Mouse (Mus musculus) embryonic facial prominence, embryonic 13.5 days (tissue): ENCODE results near the gene Hist1h1b. TPM values are rescaled to one million over a fixed set of nuclear protein-coding genes. Genes with fewer than 3 reads are reported as not detected.
"Not testable (repeated sequence)": the region's sequence is repeated elsewhere in the genome, so short reads cannot be mapped to it uniquely, and the experiment has no call there.

Experiments used
- ATAC-seq: fragments of 200-750 bp; cut with Nextera tagmentation; 2 replicates; pipeline ENCODE4 v1.8.0; 2017; ENCODE audit warnings: low read depth; ENCODE audit not compliant: insufficient number of reproducible peaks, insufficient read depth, low FRiP score, low TSS enrichment
- H3K27ac ChIP-seq: fragments of 300-500 bp; sonication (generic); 2 replicates; pipeline ENCODE4 v1.5.1; 2015; ENCODE audit warnings: moderate library complexity, mild to moderate bottlenecking, inconsistent platforms
- H3K27me3 ChIP-seq: fragments of 300-500 bp; sonication (generic); 2 replicates; pipeline ENCODE4 v1.6.1; 2015; ENCODE audit warnings: mild to moderate bottlenecking, inconsistent platforms
- H3K36me3 ChIP-seq: fragments of 300-500 bp; sonication (generic); 2 replicates; pipeline ENCODE4 v1.6.1; 2015; ENCODE audit warnings: mild to moderate bottlenecking, inconsistent platforms
- H3K4me1 ChIP-seq: fragments of 300-500 bp; sonication (generic); 2 replicates; pipeline ENCODE4 v1.6.1; 2015; ENCODE audit warnings: inconsistent platforms
- H3K4me2 ChIP-seq: fragments of 300-500 bp; sonication (generic); 2 replicates; pipeline ENCODE4 v1.6.1; 2015; ENCODE audit warnings: moderate library complexity, mild to moderate bottlenecking, inconsistent platforms
- H3K4me3 ChIP-seq: fragments of 300-500 bp; sonication (generic); 2 replicates; pipeline ENCODE4 v1.5.1; 2015; ENCODE audit warnings: mild to moderate bottlenecking, inconsistent platforms
- H3K9ac ChIP-seq: fragments of 300-500 bp; sonication (generic); 2 replicates; pipeline ENCODE4 v1.6.1; 2015; ENCODE audit warnings: mild to moderate bottlenecking, inconsistent platforms
- H3K9me3 ChIP-seq: fragments of 300-500 bp; sonication (generic); 2 replicates; pipeline ENCODE4 v1.6.1; 2016; ENCODE audit warnings: inconsistent platforms
- WGBS: fragments of 180-500 bp; shearing (Covaris S2); methylation state at CpG from one replicate; pipeline ENCODE4 v1.1.7; 2015; ENCODE audit warnings: mixed read lengths; 5-methylcytosine and 5-hydroxymethylcytosine counted together
- polyA plus RNA-seq: library from polyadenylated mRNA; unstranded; fragments of >200 nt; fragmentation: Nextera tagmentation; extraction: Ambion mirVana; gene quantifications from 2 replicates; pipeline ENCODE4 v1.2.1, GENCODE M21; 2015

The Hist1h1b gene
- polyA plus RNA-seq, 1 experiment from 2014 or later, result 32.9 TPM

DNA sequence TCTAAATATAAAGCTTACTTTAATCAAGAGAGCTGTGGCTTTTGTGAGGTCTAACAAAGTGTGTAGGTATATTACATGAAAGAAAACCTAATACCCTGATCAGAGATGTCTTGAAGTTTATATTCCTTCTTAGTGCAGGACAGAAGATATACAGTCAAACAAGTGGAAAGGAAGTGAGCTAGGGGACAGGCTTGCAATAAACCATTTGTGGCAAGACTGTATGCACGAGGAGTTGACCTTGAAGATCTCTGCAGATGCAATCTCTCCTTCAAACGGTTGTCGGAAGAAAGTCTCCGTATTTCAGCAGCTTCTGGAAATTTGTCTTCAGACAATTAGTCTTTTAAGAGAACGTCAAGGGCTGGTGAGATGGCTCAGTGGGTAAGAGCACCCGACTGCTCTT is 9.5 kb upstream of the Hist1h1b start:
- no peak overlapping the region for H3K4me2 ChIP-seq
- ATAC-seq, result no peak
- no peak overlapping the region for H3K27ac ChIP-seq
- no peaks in the 10 kb centered on the region for H3K27me3 ChIP-seq
- 60% methylated on average over 6 of the region's 6 CpGs for WGBS
- H3K4me3 ChIP-seq, result no peak overlapping the region
- H3K9ac ChIP-seq, result no peak overlapping the region
- no peaks in the 10 kb centered on the region for H3K36me3 ChIP-seq
- no peaks in the 10 kb centered on the region for H3K9me3 ChIP-seq
- H3K4me1 ChIP-seq, result peaks cover 22% of the 10 kb centered on the region

DNA sequence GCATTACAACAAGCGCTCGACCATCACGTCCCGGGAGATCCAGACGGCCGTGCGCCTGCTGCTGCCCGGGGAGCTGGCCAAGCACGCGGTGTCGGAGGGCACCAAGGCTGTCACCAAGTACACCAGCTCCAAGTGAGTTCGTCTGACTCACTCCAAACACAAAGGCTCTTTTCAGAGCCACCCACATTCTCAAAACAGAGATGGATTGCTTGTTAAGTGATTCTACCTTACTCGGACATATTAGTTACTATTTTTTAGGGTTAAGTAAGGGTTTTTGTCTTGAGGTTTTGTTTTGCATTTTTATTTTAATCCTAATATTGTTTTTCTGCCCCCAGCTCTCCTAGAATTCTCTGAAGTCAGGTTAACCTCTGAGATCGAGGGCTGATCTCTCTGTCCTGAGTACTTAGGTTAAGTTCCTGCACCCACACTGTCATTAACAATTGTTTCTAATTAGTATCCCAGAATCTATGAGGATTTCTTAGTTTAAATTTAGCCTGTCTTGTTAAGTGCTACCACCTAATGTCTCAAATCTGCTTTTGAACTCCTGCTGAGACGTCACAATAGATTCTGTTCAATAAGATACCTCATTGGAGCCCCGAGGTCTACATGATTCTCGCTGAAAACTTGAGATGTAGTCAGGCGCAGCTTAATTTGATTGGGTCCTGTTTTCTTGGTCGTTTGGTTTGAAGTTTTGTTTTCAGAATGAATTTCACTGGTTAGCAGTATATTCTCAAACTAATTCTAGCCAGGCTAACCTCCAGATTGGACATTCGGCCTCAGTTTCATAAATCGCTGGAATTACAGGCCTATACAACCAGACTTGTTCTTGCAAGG is 7.6 kb upstream of the Hist1h1b start:
- no peak for ATAC-seq
- Histone ChIP-seq H3K9ac (peak overlapping the region; percentile 65), H3K36me3 (no peaks in the 10 kb centered on the region), H3K4me2 (peak overlapping the region; percentile 62), H3K4me1 (peaks cover 31% of the 10 kb centered on the region), H3K4me3 (peak overlapping the region; percentile 42), H3K27me3 (no peaks in the 10 kb centered on the region), H3K27ac (peak overlapping the region; percentile 95), H3K9me3 (no peaks in the 10 kb centered on the region)
- WGBS, result 14% methylated on average over 14 of the region's 21 CpGs

DNA sequence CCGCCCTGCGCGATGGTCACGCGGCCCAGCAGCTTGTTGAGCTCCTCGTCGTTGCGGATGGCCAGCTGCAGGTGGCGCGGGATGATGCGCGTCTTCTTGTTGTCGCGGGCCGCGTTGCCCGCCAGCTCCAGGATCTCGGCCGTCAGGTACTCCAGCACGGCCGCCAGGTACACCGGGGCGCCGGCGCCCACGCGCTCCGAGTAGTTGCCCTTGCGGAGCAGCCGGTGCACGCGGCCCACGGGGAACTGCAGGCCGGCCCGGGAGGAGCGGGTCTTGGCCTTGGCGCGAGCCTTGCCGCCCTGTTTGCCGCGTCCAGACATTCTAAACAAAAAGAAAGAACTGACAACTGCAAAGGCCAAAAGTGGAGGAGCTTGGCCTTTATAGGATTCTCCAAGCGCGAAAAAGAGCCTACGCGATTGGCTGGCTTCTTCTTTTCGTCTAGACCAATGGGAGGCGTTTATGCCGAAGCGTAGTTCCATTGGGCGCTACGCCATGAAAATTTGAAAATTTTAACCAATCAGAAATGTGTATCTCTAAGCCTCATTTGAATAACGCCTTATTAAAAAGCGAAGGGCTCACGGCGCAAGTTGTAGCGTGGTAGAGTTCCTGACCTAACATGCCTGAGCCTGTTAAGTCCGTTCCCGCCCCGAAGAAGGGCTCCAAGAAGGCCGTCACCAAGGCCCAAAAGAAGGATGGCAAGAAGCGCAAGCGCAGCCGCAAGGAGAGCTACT is 6.6 kb upstream of the Hist1h1b start, which contains the start of the genes Hist1h2an and Hist1h2bp:
TSS of gene Hist1h2an (minus strand) at position 320 of the 731 bp plus-strand sequence.
TSS of gene Hist1h2bp (plus strand) at position 563 of the 731 bp plus-strand sequence.
- H3K27me3 ChIP-seq, H3K9me3 ChIP-seq, H3K36me3 ChIP-seq: not testable (repeated sequence)
- H3K27ac ChIP-seq, result peak within 1 kb of the TSS; percentile 95
- WGBS, result under 1% methylated on average over 43 of the region's 63 CpGs
- H3K4me3 ChIP-seq, result peak within 1 kb of the TSS; percentile 42
- peak within 1 kb of the TSS; percentile 73 for H3K9ac ChIP-seq
- H3K4me2 ChIP-seq, result peak within 1 kb of the TSS; percentile 62
- peak; percentile 93 for ATAC-seq
- H3K4me1 ChIP-seq, result peaks cover 38% of the 10 kb centered on the region

DNA sequence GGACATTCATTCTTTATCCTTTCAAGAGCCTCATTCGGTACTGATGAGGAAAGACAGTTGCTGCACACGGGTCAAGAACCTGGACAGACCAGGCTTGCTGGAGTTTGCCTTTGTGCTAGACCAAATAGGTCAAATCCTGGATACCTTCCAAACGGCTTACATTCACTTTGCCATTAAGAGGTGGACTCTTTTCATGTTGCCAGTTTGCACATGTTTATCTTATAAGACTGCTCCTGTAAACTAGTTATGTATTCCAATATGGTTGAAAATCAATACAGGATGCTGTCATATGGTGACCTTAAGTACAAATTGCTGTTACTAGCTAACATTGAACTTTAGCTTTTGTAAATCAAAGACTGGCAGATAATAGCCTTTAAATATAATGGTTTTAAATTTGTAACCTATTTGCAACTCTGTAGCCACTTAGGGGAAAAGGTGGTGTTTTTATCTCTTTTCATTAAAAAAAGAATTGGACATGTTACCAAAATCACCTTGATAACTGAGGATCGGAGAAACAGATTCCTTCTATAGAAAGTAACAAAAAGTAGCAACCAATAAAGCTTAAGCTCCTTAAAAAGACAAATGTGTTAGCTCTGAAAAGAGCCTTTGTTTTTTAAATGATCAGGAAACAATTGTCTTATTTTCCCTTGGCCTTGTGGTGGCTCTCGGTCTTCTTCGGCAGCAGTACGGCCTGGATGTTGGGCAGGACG is 5.9 kb upstream of the Hist1h1b start:
- Histone ChIP-seq H3K4me3 (peak overlapping the region; percentile 42), H3K4me2 (peak overlapping the region; percentile 62), H3K9ac (peak overlapping the region; percentile 73), H3K4me1 (peaks cover 38% of the 10 kb centered on the region), H3K27ac (peak overlapping the region; percentile 95), H3K9me3 (no peaks in the 10 kb centered on the region), H3K36me3 (no peaks in the 10 kb centered on the region), H3K27me3 (no peaks in the 10 kb centered on the region)
- ATAC-seq, result no peak
- WGBS, result 5% methylated on average over 8 of the region's 8 CpGs

DNA sequence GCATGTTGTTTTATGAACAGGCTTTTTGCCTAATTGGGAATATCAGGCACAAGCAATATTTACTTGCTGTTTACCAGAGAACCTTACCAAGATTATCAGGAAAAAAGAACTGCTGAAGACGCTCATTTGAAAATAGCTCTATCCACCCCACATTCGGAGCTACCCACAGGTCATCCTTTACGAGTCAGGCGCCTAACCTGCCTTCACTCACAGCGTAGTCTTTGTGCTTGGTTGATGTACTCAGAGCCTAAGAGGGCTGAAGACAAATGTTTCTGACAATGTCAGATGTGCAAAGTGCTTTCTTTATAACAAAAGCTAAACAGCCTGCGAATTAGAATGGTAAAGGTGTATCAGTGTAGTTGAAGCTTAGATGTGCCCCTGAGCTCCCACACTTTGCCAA is 3.9 kb upstream of the Hist1h1b start:
- H3K9me3 ChIP-seq, result no peaks in the 10 kb centered on the region
- peak overlapping the region; percentile 95 for H3K27ac ChIP-seq
- peak overlapping the region; percentile 68 for H3K9ac ChIP-seq
- WGBS, result 35% methylated on average over 6 of the region's 6 CpGs
- H3K27me3 ChIP-seq, result no peaks in the 10 kb centered on the region
- peak overlapping the region; percentile 73 for H3K4me2 ChIP-seq
- no peaks in the 10 kb centered on the region for H3K36me3 ChIP-seq
- ATAC-seq, result no peak
- peaks cover 47% of the 10 kb centered on the region for H3K4me1 ChIP-seq
- peak overlapping the region; percentile 48 for H3K4me3 ChIP-seq

- WGBS, result 1% methylated on average over 9 of the region's 9 CpGs
- Histone ChIP-seq H3K4me1 (peaks cover 47% of the 10 kb centered on the region), H3K4me3 (peak overlapping the region; percentile 48), H3K9me3 (no peaks in the 10 kb centered on the region), H3K27ac (peak overlapping the region; percentile 95), H3K9ac (peak overlapping the region; percentile 68), H3K36me3 (no peaks in the 10 kb centered on the region), H3K4me2 (peak overlapping the region; percentile 73), H3K27me3 (no peaks in the 10 kb centered on the region)
- ATAC-seq, result no peak
These were observed 3.3 kb upstream of the Hist1h1b start for GRCm38 (mm10) chr13:21783734-21784161.

DNA sequence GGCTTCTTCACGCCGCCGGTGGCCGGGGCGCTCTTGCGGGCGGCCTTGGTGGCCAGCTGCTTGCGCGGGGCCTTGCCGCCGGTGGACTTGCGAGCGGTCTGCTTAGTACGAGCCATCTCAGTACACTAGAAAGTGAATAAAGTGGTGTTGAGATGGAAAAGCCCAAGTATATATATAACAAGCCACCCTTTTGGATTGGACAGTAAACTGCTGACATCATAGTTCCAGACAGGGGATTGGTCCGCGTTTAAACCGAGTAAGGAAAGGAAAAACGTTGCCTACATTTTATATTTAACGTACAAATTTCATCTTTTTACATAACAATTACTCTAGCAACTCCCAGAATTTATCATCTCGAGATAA is 2.8 kb upstream of the Hist1h1b start, which contains the start of gene Hist1h3i:
TSS of gene Hist1h3i (minus strand) at position 116 of the 363 bp plus-strand sequence.
- peak; percentile 77 for ATAC-seq
- Histone ChIP-seq H3K4me1 (peaks cover 44% of the 10 kb centered on the region), H3K4me3 (peak within 1 kb of the TSS; percentile 48), H3K4me2 (peak within 1 kb of the TSS; percentile 73), H3K9me3 (no peaks in the 10 kb centered on the region), H3K9ac (peak within 1 kb of the TSS; percentile 78), H3K27me3 (no peaks in the 10 kb centered on the region), H3K27ac (peak within 1 kb of the TSS; percentile 95), H3K36me3 (no peaks in the 10 kb centered on the region)
- WGBS, result under 1% methylated on average over 15 of the region's 20 CpGs

DNA sequence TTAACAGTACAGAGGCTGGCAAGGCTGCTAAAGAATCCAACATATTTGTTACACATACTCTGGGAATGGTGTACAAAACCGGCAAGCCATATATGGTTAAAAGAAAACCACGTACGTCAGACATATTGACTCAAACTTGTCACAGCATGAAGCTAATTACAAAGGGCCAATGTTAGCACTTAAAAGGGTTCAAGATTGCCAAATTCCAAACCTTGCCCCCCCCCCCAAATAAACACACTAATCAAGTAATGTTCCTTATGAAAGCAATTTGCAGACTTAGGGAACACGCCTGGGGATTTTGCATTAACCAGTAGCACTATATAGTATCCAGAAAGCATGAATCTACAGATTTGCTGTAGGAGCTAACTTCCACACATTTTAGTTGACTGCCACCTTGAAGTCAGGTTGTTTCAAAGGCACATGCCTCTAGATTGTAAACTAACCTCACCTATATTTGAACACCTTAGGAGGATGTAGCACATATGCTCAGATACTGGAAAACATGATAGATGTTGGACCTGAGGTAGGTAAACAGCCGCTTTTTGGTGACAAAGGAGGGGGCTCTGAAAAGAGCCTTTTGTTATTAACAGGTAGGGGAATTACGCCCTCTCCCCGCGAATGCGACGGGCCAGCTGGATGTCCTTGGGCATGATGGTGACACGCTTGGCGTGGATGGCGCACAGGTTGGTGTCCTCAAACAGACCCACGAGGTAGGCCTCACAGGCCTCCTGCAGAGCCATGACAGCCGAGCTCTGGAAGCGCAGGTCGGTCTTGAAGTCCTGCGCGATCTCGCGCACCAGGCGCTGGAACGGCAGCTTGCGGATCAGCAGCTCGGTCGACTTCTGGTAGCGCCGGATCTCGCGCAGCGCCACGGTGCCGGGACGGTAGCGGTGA is 2.2 kb upstream of the Hist1h1b start:
- Histone ChIP-seq H3K27ac (peak overlapping the region; percentile 95), H3K9ac (peak overlapping the region; percentile 78), H3K4me3 (peak overlapping the region; percentile 48), H3K4me1 (peaks cover 44% of the 10 kb centered on the region), H3K4me2 (peak overlapping the region; percentile 73)
- not testable (repeated sequence) for ATAC-seq, H3K27me3 ChIP-seq, H3K9me3 ChIP-seq, H3K36me3 ChIP-seq
- WGBS, result under 1% methylated on average over 14 of the region's 35 CpGs

- peaks cover 44% of the 10 kb centered on the region for H3K4me1 ChIP-seq
- no peak overlapping the region for H3K4me3 ChIP-seq
- H3K9me3 ChIP-seq, result no peaks in the 10 kb centered on the region
- 80% methylated on average over 1 of the region's 1 CpGs for WGBS
- no peaks in the 10 kb centered on the region for H3K27me3 ChIP-seq
- H3K27ac ChIP-seq, result peak overlapping the region; percentile 95; the same call in 1 of the 2 replicates
- H3K4me2 ChIP-seq, result no peak overlapping the region
- no peaks in the 10 kb centered on the region for H3K36me3 ChIP-seq
- ATAC-seq, result no peak
- H3K9ac ChIP-seq, result no peak overlapping the region
These were observed 1.2 kb upstream of the Hist1h1b start for GRCm38 (mm10) chr13:21781639-21782038.

- Histone ChIP-seq H3K27ac (peak overlapping the region; percentile 97), H3K4me1 (peaks cover 42% of the 10 kb centered on the region), H3K9ac (0 out of 2 replicates have a peak overlapping the region, but pooled peaks have one; percentile 16), H3K27me3 (no peaks in the 10 kb centered on the region), H3K36me3 (no peaks in the 10 kb centered on the region), H3K4me2 (peak overlapping the region; percentile 96), H3K4me3 (peak overlapping the region; percentile 68), H3K9me3 (no peaks in the 10 kb centered on the region)
- ATAC-seq, result no peak
- 37% methylated on average over 6 of the region's 6 CpGs for WGBS
These were observed 663 bp upstream of the Hist1h1b start for GRCm38 (mm10) chr13:21781021-21781555.
